Mouse (Mus musculus) liver, embryonic 12.5 days (tissue): Measurements from ENCODE around the gene Mrpl51. TPM values are rescaled to one million over a fixed set of nuclear protein-coding genes. Genes with fewer than 3 reads are reported as not detected.
"Not testable (repeated sequence)": the region's sequence is repeated elsewhere in the genome, so short reads cannot be mapped to it uniquely, and the experiment has no call there.

Experiments used
- ATAC-seq: fragments of 200-750 bp; cut with Nextera tagmentation; 2 replicates; pipeline ENCODE4 v1.8.0; 2017; ENCODE audit warnings: moderate number of reproducible peaks, mild to moderate bottlenecking, moderate library complexity
- H3K27ac ChIP-seq: fragments of 300-500 bp; sonication (generic); 2 replicates; pipeline ENCODE4 v1.5.1; 2016; ENCODE audit warnings: mild to moderate bottlenecking
- H3K27me3 ChIP-seq: fragments of 300-500 bp; sonication (generic); replicated peaks from 2 replicates; pipeline ENCODE4 v1.6.1; 2016; ENCODE audit warnings: mild to moderate bottlenecking, moderate library complexity
- H3K36me3 ChIP-seq: fragments of 300-500 bp; sonication (generic); 2 replicates; pipeline ENCODE4 v1.6.1; 2016; ENCODE audit warnings: mild to moderate bottlenecking, moderate library complexity
- H3K4me1 ChIP-seq: fragments of 300-500 bp; sonication (generic); 2 replicates; pipeline ENCODE4 v1.6.1; 2016
- H3K4me2 ChIP-seq: fragments of 300-500 bp; sonication (generic); 2 replicates; pipeline ENCODE4 v1.6.1; 2016; ENCODE audit warnings: mild to moderate bottlenecking, moderate library complexity
- H3K4me3 ChIP-seq: fragments of 300-500 bp; sonication (generic); 2 replicates; pipeline ENCODE4 v1.5.1; 2016; ENCODE audit warnings: mild to moderate bottlenecking, moderate library complexity
- H3K9ac ChIP-seq: fragments of 300-500 bp; sonication (generic); 2 replicates; pipeline ENCODE4 v1.6.1; 2016; ENCODE audit warnings: mild to moderate bottlenecking, moderate library complexity
- H3K9me3 ChIP-seq: fragments of 300-500 bp; sonication (generic); replicated peaks from 2 replicates; pipeline ENCODE4 v1.6.1; 2016; ENCODE audit warnings: mild to moderate bottlenecking, moderate library complexity
- WGBS: fragments of 180-500 bp; shearing (Covaris S2); methylation state at CpG from one replicate; pipeline ENCODE4 v1.1.7; 2016; ENCODE audit not compliant: insufficient replicate concordance; 5-methylcytosine and 5-hydroxymethylcytosine counted together
- polyA plus RNA-seq: library from polyadenylated mRNA; unstranded; fragments of >200 nt; fragmentation: Nextera tagmentation; extraction: Ambion mirVana; gene quantifications from 2 replicates; pipeline ENCODE4 v1.2.1, GENCODE M21; 2016

Gene Mrpl51
- polyA plus RNA-seq, 1 experiment from 2014 or later, result 211 TPM

GRCm38 (mm10) chr6:125160854-125161760 is 30.5 kb upstream of the Mrpl51 start:
- peak overlapping the region; percentile 31 for H3K4me2 ChIP-seq
- no peak overlapping the region; the same call in 1 of the 2 replicates for H3K9ac ChIP-seq
- WGBS, result 17% methylated on average over 22 of the region's 22 CpGs
- ATAC-seq, result peak; percentile 6; the same call in 1 of the 2 replicates
- H3K27ac ChIP-seq, result peak overlapping the region; percentile 75
- peaks cover 81% of the 10 kb centered on the region for H3K4me1 ChIP-seq
- no peak overlapping the region; the same call in 1 of the 2 replicates for H3K4me3 ChIP-seq
- peaks cover 72% of the 10 kb centered on the region for H3K36me3 ChIP-seq
- H3K9me3 ChIP-seq, result no peaks in the 10 kb centered on the region
- H3K27me3 ChIP-seq, result no peaks in the 10 kb centered on the region

DNA sequence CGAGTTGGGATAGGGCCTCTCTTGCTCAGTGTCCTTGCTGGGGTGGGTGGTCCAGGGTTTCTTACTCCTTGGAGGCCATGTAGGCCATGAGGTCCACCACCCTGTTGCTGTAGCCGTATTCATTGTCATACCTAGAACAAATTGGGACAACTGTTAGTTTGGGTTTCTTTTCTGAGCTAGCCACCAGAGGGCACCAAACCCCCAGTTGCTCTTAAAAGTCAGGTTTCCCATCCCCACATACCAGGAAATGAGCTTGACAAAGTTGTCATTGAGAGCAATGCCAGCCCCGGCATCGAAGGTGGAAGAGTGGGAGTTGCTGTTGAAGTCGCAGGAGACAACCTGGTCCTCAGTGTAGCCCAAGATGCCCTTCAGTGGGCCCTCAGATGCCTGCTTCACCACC is 29.6 kb upstream of the Mrpl51 start:
- ATAC-seq, result not testable (repeated sequence)

DNA sequence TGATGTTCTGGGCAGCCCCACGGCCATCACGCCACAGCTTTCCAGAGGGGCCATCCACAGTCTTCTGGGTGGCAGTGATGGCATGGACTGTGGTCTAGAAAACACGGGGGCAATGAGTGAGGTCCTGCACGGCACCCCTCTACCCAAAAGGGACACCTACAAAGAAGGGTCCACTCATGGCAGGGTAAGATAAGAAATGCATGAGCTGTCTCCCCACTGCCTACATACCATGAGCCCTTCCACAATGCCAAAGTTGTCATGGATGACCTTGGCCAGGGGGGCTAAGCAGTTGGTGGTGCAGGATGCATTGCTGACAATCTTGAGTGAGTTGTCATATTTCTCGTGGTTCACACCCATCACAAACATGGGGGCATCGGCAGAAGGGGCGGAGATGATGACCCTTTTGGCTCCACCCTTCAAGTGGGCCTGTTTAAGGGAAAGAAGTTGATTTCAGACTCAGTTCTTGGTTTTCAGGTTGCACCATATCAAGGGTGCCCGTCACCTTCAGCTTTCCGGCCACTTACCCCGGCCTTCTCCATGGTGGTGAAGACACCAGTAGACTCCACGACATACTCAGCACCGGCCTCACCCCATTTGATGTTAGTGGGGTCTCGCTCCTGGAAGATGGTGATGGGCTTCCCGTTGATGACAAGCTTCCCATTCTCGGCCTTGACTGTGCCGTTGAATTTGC is 28.8 kb upstream of the Mrpl51 start:
- not testable (repeated sequence) for H3K27me3 ChIP-seq, H3K27ac ChIP-seq, H3K9me3 ChIP-seq, H3K9ac ChIP-seq, ATAC-seq
- H3K4me1 ChIP-seq, result peaks cover 82% of the 10 kb centered on the region
- H3K4me3 ChIP-seq, result peak overlapping the region; percentile 9
- WGBS, result 63% methylated on average over 12 of the region's 16 CpGs
- H3K36me3 ChIP-seq, result peaks cover 74% of the 10 kb centered on the region
- peak overlapping the region; percentile 82 for H3K4me2 ChIP-seq

More for the DNA sequence above, 29.6 kb upstream of the Mrpl51 start:
- H3K27ac ChIP-seq, H3K9ac ChIP-seq, H3K4me3 ChIP-seq, H3K27me3 ChIP-seq, H3K9me3 ChIP-seq: not testable (repeated sequence)
- WGBS, result 9% methylated on average over 4 of the region's 5 CpGs
- Histone ChIP-seq H3K4me1 (peaks cover 81% of the 10 kb centered on the region), H3K4me2 (peak overlapping the region; percentile 31; the same call in 1 of the 2 replicates), H3K36me3 (peaks cover 72% of the 10 kb centered on the region)

GRCm38 (mm10) chr6:125163801-125164657 is 27.6 kb upstream of the Mrpl51 start:
- peaks cover 77% of the 10 kb centered on the region for H3K36me3 ChIP-seq
- WGBS, result 6% methylated on average over 20 of the region's 20 CpGs
- H3K4me1 ChIP-seq, result peaks cover 87% of the 10 kb centered on the region
- H3K27me3 ChIP-seq, result no peaks in the 10 kb centered on the region
- peak overlapping the region; percentile 82 for H3K4me2 ChIP-seq
- no peaks in the 10 kb centered on the region for H3K9me3 ChIP-seq
- H3K9ac ChIP-seq, result peak overlapping the region; percentile 79
- peak overlapping the region; percentile 68 for H3K4me3 ChIP-seq
- H3K27ac ChIP-seq, result peak overlapping the region; percentile 85
- ATAC-seq, result no peak

DNA sequence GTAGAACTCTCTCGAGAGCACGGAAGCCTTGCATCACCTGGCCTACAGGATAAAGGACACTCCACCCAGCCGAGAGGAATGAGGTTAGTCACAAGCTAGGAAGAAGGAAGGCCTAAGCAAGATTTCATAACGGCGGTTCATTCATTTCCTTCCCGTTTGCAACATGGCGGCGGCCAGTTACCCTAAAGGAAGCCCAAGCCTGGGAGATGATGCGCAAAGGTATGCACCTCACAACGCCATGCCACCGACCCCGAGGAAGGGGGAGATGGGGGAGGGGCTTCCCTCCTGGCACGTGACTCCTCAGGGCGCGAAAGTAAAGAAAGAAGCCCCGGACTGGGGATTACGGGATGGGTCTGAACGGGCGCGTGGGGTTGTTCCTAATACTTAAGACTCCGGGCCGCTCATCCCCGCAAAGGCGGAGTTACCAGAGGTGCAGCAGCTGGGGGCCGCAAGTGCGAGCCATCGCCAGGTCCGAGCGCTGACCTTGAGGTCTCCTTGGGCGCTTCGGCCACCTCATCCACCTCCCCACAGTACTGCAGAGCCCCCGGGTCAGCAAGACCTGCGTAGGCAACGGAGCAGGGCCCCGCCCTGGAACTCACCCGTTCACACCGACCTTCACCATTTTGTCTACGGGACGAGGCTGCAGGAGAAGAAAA is 26.8 kb upstream of the Mrpl51 start:
- Histone ChIP-seq H3K4me3 (peak overlapping the region; percentile 68), H3K4me1 (peaks cover 83% of the 10 kb centered on the region), H3K4me2 (peak overlapping the region; percentile 82), H3K36me3 (peaks cover 77% of the 10 kb centered on the region), H3K9me3 (no peaks in the 10 kb centered on the region), H3K27ac (peak overlapping the region; percentile 85), H3K9ac (peak overlapping the region; percentile 79), H3K27me3 (no peaks in the 10 kb centered on the region)
- under 1% methylated on average over 39 of the region's 39 CpGs for WGBS
- peak; percentile 22 for ATAC-seq

GRCm38 (mm10) chr6:125165328-125165891 is 26.2 kb upstream of the Mrpl51 start:
- under 1% methylated on average over 36 of the region's 36 CpGs for WGBS
- Histone ChIP-seq H3K4me1 (peaks cover 77% of the 10 kb centered on the region), H3K9me3 (no peaks in the 10 kb centered on the region)

DNA sequence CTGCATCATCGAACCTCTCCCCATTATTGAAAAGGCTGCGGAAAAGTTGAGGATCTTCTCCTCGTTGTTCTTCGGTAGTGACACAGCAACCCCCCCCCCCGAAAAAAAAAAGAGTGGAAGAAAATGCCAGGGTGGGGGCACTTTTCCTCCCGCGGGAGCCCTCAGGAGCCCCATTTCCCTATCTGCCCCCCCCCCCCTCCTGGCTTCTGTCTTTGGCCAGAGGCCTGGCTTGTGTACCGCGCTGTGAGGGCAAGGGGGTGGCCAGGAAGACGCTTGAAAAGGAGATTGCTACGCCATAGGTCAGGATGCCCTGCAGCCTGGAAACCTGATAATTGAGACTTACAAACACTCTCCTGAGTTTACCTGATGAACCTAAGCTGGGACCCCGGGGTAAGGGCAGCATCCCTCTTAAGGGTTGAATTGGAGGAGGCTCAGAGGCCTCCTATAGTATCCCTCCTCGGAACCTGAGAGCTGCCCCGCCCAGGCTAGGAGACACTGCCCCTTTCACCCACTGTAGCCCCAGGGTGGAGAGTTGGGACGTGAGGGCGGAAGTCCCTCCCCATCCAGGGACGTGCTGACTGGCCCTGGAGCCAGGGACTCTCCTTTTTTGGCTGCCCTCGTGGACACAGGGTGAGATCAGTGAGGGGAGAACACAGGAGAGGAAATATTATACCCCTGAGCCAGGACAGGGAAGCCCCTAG is 25.4 kb upstream of the Mrpl51 start, which contains the start of gene Gapdh:
TSS of gene Gapdh (minus strand) at position 417 of the 701 bp plus-strand sequence.
- Histone ChIP-seq H3K27me3 (no peaks in the 10 kb centered on the region), H3K9me3 (no peaks in the 10 kb centered on the region), H3K4me2 (peak within 1 kb of the TSS; percentile 82), H3K9ac (peak within 1 kb of the TSS; percentile 79), H3K27ac (peak within 1 kb of the TSS; percentile 89), H3K4me1 (peaks cover 69% of the 10 kb centered on the region), H3K36me3 (peaks cover 77% of the 10 kb centered on the region), H3K4me3 (peak within 1 kb of the TSS; percentile 68)
- under 1% methylated on average over 18 of the region's 18 CpGs for whole genome bisulfite sequencing
- ATAC-seq, result peak; percentile 53

More at GRCm38 (mm10) chr6:125165328-125165891, 26.2 kb upstream of the Mrpl51 start:
- Histone ChIP-seq H3K9ac (peak overlapping the region; percentile 79), H3K27ac (peak overlapping the region; percentile 89), H3K4me2 (peak overlapping the region; percentile 82), H3K36me3 (peaks cover 77% of the 10 kb centered on the region), H3K27me3 (no peaks in the 10 kb centered on the region), H3K4me3 (peak overlapping the region; percentile 68)
- ATAC-seq, result peak; percentile 86

GRCm38 (mm10) chr6:125166861-125167650 is 24.5 kb upstream of the Mrpl51 start:
- peaks cover 61% of the 10 kb centered on the region for H3K4me1 ChIP-seq
- peak; percentile 13; the same call in 1 of the 2 replicates for ATAC-seq
- H3K4me2 ChIP-seq, result peak overlapping the region; percentile 82
- peak overlapping the region; percentile 68 for H3K4me3 ChIP-seq
- H3K27me3 ChIP-seq, result no peaks in the 10 kb centered on the region
- H3K36me3 ChIP-seq, result peaks cover 77% of the 10 kb centered on the region
- H3K9me3 ChIP-seq, result no peaks in the 10 kb centered on the region
- peak overlapping the region; percentile 89 for H3K27ac ChIP-seq
- WGBS, result 19% methylated on average over 10 of the region's 10 CpGs
- H3K9ac ChIP-seq, result peak overlapping the region; percentile 79

DNA sequence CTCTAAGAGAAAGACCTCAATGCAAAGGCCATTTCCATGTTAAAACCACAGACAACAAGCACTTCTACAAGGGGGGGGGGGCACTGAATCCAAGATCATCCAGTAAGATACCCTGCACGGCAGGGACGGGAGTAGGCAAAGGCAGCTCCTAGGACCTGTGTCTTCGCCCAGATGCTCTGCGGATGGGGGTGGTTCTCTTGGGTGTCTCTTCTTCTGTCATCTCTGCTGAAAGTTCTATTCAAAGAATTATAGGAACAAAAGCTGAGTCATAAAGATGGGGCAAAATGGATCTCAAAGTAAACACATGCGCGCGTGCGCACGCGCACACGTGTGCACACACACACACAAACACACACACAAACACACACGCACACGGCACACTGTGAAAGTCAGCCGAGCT is 23.5 kb upstream of the Mrpl51 start:
- H3K27ac ChIP-seq, result peak overlapping the region; percentile 89
- WGBS, result 91% methylated on average over 14 of the region's 14 CpGs
- H3K36me3 ChIP-seq, result peaks cover 77% of the 10 kb centered on the region

More for the DNA sequence above, 23.5 kb upstream of the Mrpl51 start:
- Histone ChIP-seq H3K4me3 (no peak overlapping the region), H3K9ac (peak overlapping the region; percentile 79; the same call in 1 of the 2 replicates), H3K4me2 (no peak overlapping the region), H3K9me3 (no peaks in the 10 kb centered on the region), H3K4me1 (peaks cover 51% of the 10 kb centered on the region), H3K27me3 (no peaks in the 10 kb centered on the region)
- ATAC-seq, result no peak
